Mouse (Mus musculus) hindbrain, embryonic 15.5 days (tissue): ENCODE results near the gene Kremen1. TPM values are rescaled to one million over a fixed set of nuclear protein-coding genes. Genes with fewer than 3 reads are reported as not detected.

Source experiments
- ATAC-seq: fragments of 200-750 bp; cut with Nextera tagmentation; 2 replicates; pipeline ENCODE4 v1.8.0; 2017; ENCODE audit warnings: low read depth, moderate number of reproducible peaks, moderate TSS enrichment; ENCODE audit not compliant: low FRiP score
- H3K27ac ChIP-seq: fragments of 300-500 bp; sonication (generic); replicated peaks from 2 replicates; pipeline ENCODE4 v1.5.1; 2015; ENCODE audit warnings: mild to moderate bottlenecking, inconsistent platforms
- H3K27me3 ChIP-seq: fragments of 300-500 bp; sonication (generic); 2 replicates; pipeline ENCODE4 v1.6.1; 2015; ENCODE audit warnings: control low read depth, inconsistent platforms
- H3K36me3 ChIP-seq: fragments of 300-500 bp; sonication (generic); 2 replicates; pipeline ENCODE4 v1.6.1; 2015; ENCODE audit warnings: control low read depth, inconsistent platforms
- H3K4me1 ChIP-seq: fragments of 300-500 bp; sonication (generic); replicated peaks from 2 replicates; pipeline ENCODE4 v1.6.1; 2015; ENCODE audit warnings: control low read depth, inconsistent platforms
- H3K4me2 ChIP-seq: fragments of 300-500 bp; sonication (generic); 2 replicates; pipeline ENCODE4 v1.6.1; 2015; ENCODE audit warnings: moderate library complexity, mild to moderate bottlenecking, inconsistent platforms
- H3K4me3 ChIP-seq: fragments of 300-500 bp; sonication (generic); 2 replicates; pipeline ENCODE4 v1.5.1; 2015; ENCODE audit warnings: mild to moderate bottlenecking, inconsistent platforms
- H3K9ac ChIP-seq: fragments of 300-500 bp; sonication (generic); 2 replicates; pipeline ENCODE4 v1.6.1; 2015; ENCODE audit warnings: inconsistent platforms
- H3K9me3 ChIP-seq: fragments of 300-500 bp; sonication (generic); 2 replicates; pipeline ENCODE4 v1.6.1; 2016; ENCODE audit warnings: control low read depth, inconsistent platforms
- WGBS: fragments of 180-500 bp; shearing (Covaris S2); methylation state at CpG from one replicate; pipeline ENCODE4 v1.1.7; 2015; 5-methylcytosine and 5-hydroxymethylcytosine counted together
- polyA plus RNA-seq: library from polyadenylated mRNA; unstranded; fragments of >200 nt; fragmentation: Nextera tagmentation; extraction: Ambion mirVana; gene quantifications from 2 replicates; pipeline ENCODE4 v1.2.1, GENCODE M21; 2015

Gene Kremen1
- polyA plus RNA-seq, 1 experiment from 2014 or later, result 5.6 TPM

GRCm38 (mm10) chr11:5243812-5244748 is 17.3 kb downstream of the Kremen1 start:
- no peaks in the 10 kb centered on the region for H3K36me3 ChIP-seq
- H3K4me3 ChIP-seq, result no peak overlapping the region
- 0 out of 2 replicates have a peak overlapping the region, but pooled peaks have one; percentile 7 for H3K4me2 ChIP-seq
- WGBS, result 67% methylated on average over 24 of the region's 24 CpGs
- H3K27me3 ChIP-seq, result no peaks in the 10 kb centered on the region
- peak; percentile 7; the same call in 1 of the 2 replicates for ATAC-seq
- H3K27ac ChIP-seq, result no peak overlapping the region
- peaks cover 11% of the 10 kb centered on the region for H3K4me1 ChIP-seq
- H3K9ac ChIP-seq, result no peak overlapping the region
- no peaks in the 10 kb centered on the region for H3K9me3 ChIP-seq

- no peak overlapping the region for H3K4me2 ChIP-seq
- no peak overlapping the region for H3K9ac ChIP-seq
- no peak overlapping the region for H3K27ac ChIP-seq
- no peaks in the 10 kb centered on the region for H3K27me3 ChIP-seq
- no peak for ATAC-seq
- H3K4me1 ChIP-seq, result peaks cover 13% of the 10 kb centered on the region
- no peak overlapping the region for H3K4me3 ChIP-seq
- no peaks in the 10 kb centered on the region for H3K9me3 ChIP-seq
- no peaks in the 10 kb centered on the region for H3K36me3 ChIP-seq
- 94% methylated on average over 7 of the region's 7 CpGs for WGBS
Observed at GRCm38 (mm10) chr11:5243208-5243607, 18.1 kb downstream of the Kremen1 start.

- Histone ChIP-seq H3K9me3 (no peaks in the 10 kb centered on the region), H3K36me3 (no peaks in the 10 kb centered on the region), H3K4me2 (no peak overlapping the region), H3K4me1 (peaks cover 13% of the 10 kb centered on the region), H3K27ac (no peak overlapping the region), H3K9ac (no peak overlapping the region), H3K27me3 (no peaks in the 10 kb centered on the region), H3K4me3 (no peak overlapping the region)
- no peak for ATAC-seq
- WGBS, result 87% methylated on average over 8 of the region's 8 CpGs
Observed at GRCm38 (mm10) chr11:5242158-5242557, 19.2 kb downstream of the Kremen1 start.

- Histone ChIP-seq H3K9ac (no peak overlapping the region), H3K27ac (0 out of 2 replicates have a peak overlapping the region, but pooled peaks have one; percentile 16)
- ATAC-seq, result no peak
Observed at GRCm38 (mm10) chr11:5239706-5240690, 21.4 kb downstream of the Kremen1 start.

GRCm38 (mm10) chr11:5219910-5220447 is 41.4 kb downstream of the Kremen1 start:
- no peak for ATAC-seq
- no peak overlapping the region for H3K4me3 ChIP-seq
- no peaks in the 10 kb centered on the region for H3K4me1 ChIP-seq
- no peaks in the 10 kb centered on the region for H3K27me3 ChIP-seq
- WGBS, result 35% methylated on average over 6 of the region's 6 CpGs
- no peaks in the 10 kb centered on the region for H3K36me3 ChIP-seq
- H3K9ac ChIP-seq, result no peak overlapping the region
- no peak overlapping the region for H3K27ac ChIP-seq
- no peak overlapping the region for H3K4me2 ChIP-seq
- no peaks in the 10 kb centered on the region for H3K9me3 ChIP-seq

More at GRCm38 (mm10) chr11:5239706-5240690, 21.4 kb downstream of the Kremen1 start:
- Histone ChIP-seq H3K4me1 (peaks cover 13% of the 10 kb centered on the region), H3K27me3 (no peaks in the 10 kb centered on the region), H3K9me3 (no peaks in the 10 kb centered on the region), H3K4me3 (no peak overlapping the region), H3K4me2 (no peak overlapping the region), H3K36me3 (no peaks in the 10 kb centered on the region)
- WGBS, result 19% methylated on average over 10 of the region's 10 CpGs

GRCm38 (mm10) chr11:5219371-5219770 is 42.0 kb downstream of the Kremen1 start:
- H3K4me1 ChIP-seq, result no peaks in the 10 kb centered on the region
- no peak overlapping the region for H3K4me2 ChIP-seq
- H3K4me3 ChIP-seq, result no peak overlapping the region
- H3K9ac ChIP-seq, result no peak overlapping the region
- ATAC-seq, result no peak
- no peaks in the 10 kb centered on the region for H3K36me3 ChIP-seq
- no peak overlapping the region for H3K27ac ChIP-seq
- H3K9me3 ChIP-seq, result no peaks in the 10 kb centered on the region
- H3K27me3 ChIP-seq, result no peaks in the 10 kb centered on the region
- 95% methylated on average over 4 of the region's 4 CpGs for WGBS

GRCm38 (mm10) chr11:5215401-5216187 is 45.8 kb downstream of the Kremen1 start:
- Histone ChIP-seq H3K4me1 (no peaks in the 10 kb centered on the region), H3K4me2 (no peak overlapping the region), H3K36me3 (no peaks in the 10 kb centered on the region), H3K4me3 (no peak overlapping the region), H3K27me3 (no peaks in the 10 kb centered on the region), H3K27ac (no peak overlapping the region), H3K9me3 (no peaks in the 10 kb centered on the region), H3K9ac (no peak overlapping the region)
- no peak for ATAC-seq
- WGBS, result 91% methylated on average over 14 of the region's 14 CpGs

- Histone ChIP-seq H3K27me3 (no peaks in the 10 kb centered on the region), H3K27ac (no peak overlapping the region), H3K4me1 (no peaks in the 10 kb centered on the region), H3K36me3 (no peaks in the 10 kb centered on the region), H3K9me3 (no peaks in the 10 kb centered on the region), H3K4me3 (no peak overlapping the region), H3K4me2 (no peak overlapping the region), H3K9ac (no peak overlapping the region)
- WGBS, result 92% methylated on average over 6 of the region's 6 CpGs
- ATAC-seq, result no peak
Observed at GRCm38 (mm10) chr11:5214483-5215040, 46.8 kb downstream of the Kremen1 start.

GRCm38 (mm10) chr11:5203054-5203453 is 58.3 kb downstream of the Kremen1 start:
- Histone ChIP-seq H3K4me1 (no peaks in the 10 kb centered on the region), H3K27me3 (no peaks in the 10 kb centered on the region), H3K4me2 (no peak overlapping the region), H3K9me3 (no peaks in the 10 kb centered on the region), H3K36me3 (no peaks in the 10 kb centered on the region), H3K27ac (no peak overlapping the region), H3K4me3 (no peak overlapping the region), H3K9ac (no peak overlapping the region)
- 82% methylated on average over 6 of the region's 6 CpGs for WGBS
- no peak for ATAC-seq

- ATAC-seq, result no peak
- no peaks in the 10 kb centered on the region for H3K4me1 ChIP-seq
- H3K4me3 ChIP-seq, result no peak overlapping the region
- no peak overlapping the region for H3K4me2 ChIP-seq
- H3K27me3 ChIP-seq, result no peaks in the 10 kb centered on the region
- no peak overlapping the region for H3K9ac ChIP-seq
- no peaks in the 10 kb centered on the region for H3K36me3 ChIP-seq
- H3K27ac ChIP-seq, result no peak overlapping the region
- no peaks in the 10 kb centered on the region for H3K9me3 ChIP-seq
- WGBS, result 86% methylated on average over 20 of the region's 20 CpGs
Observed at GRCm38 (mm10) chr11:5201799-5202680, 59.3 kb downstream of the Kremen1 start.
